Mouse (Mus musculus): ENCODE measurements around the gene Stard3nl.
"Not testable (repeated sequence)": the region's sequence is repeated elsewhere in the genome, so short reads cannot be mapped to it uniquely, and the experiment has no call there.

Gene Stard3nl

DNA sequence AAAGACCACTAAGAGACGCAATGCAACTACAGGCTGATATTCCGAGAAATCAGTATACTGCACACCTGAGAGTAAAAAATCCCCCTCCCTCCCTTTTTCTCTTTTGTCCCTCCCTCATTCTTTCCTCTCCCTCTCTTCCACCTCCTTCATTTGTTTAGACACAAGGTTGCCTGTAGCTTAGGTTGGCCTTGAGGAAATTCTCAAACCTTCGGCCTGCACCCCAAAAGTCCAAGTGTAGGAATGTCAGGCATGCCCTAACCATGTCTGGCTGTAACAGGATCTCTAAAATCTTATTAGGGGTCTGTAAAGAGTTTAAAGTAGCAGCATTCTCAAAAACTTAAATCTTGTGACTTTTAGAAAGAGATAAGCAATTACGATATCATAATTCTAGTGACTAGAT is 10.4 kb downstream of the Stard3nl start:
- no peak for DNase-seq (ENCODE audit: low spot score in 2 of 2)

DNA sequence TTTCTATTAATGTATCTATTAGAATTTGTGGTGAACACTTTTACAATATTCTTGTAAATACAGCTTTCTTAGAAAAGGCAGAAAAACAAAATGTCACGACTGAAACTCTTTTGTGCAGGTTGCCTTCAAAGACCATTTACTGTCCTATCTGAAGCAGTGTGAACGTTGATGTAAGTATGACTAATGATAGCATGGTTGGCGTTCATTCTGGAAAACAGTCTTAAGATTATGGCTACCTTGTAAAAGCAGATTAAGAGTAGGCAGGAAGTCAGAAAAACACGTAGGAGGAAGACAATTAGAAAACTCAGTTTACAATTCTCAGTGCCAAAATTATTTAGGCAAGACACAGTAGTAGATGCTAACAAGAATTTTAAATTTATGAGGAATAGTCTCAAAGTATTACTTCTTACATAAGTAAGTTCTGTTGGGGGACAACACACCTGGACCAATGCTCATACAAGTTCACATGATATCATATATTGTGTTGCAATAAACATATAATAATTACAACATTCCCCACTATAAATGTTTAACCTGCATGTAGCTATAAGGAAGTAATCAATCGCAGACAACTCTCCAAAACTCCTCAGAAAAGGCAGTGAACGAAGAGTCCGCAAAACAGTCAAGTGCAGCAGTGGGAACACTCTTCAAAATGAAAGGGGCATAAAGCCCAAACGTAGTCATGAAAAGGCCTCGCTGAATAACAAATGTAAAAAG is 14.3 kb downstream of the Stard3nl start:
- no peak for DNase-seq (ENCODE audit: low spot score in 2 of 2)

DNA sequence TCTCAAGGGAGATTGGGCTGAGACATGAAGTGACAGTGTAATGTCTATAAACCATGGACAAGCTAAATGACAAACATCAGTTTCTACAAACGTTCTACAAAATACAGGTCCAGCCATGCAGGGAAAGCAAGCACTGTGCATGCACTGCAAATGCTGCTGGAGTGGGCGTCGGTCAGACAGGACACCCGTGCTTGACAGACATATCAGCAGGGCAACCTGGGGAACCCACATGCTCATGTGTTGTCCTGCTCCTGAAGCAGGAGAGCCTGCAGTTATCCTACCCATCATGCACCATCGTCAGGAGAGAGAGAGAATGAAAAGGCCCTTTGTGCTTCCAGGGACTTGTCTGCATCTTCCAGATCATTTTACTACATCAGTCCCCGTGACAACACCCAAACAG is 16.3 kb downstream of the Stard3nl start:
- no peak for DNase-seq (ENCODE audit: low spot score in 2 of 2)

DNA sequence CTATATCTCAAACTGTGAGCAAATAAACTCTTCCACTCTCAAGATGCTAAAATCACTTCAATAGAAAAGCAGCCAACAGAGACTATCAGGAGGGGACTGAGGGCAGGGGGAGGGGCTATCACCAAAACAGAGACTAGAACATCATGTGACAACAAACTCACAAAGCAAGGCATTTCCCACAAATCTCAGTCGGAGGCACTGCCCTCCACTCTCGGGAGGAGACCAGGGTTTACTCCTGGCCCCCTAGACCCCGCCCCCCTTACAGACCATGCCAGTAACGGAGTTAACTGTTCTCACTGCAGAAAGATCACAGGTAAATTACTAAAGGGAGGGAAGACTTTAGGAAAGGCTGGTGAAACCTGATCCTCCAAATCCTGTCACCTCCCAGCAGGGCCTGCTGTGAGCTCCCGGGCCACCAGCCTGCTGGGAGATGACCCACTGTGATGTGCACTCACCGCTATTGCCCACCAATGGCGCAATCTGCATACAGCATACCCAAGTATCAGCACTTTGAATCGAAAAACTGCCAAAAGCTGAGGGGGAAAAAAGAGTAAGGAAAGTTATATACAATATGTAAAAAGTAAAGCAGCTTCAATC is 23.4 kb downstream of the Stard3nl start:
- DNase-seq (ENCODE audit: low spot score in 2 of 2): no peak

DNA sequence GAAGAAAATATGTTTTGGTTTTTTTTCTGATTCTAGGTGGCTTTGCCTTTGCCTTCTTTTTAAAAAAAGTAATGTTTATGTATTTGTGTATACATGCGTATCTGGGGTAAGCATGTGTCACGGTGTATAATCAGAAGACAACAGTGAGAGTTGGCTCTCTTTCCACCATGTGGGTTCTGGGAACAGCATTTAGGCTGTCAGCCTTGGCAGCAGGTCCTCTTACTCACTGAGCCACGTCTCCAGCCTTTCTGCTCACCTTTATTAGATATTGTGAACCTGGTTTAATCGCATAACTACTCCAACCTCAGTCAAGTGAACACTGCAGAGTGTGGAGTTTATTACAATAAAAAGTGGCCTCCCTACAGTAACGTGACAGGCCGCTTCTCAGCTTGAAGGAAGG is 26.8 kb downstream of the Stard3nl start:
- no peak for DNase-seq (ENCODE audit: low spot score in 2 of 2)

DNA sequence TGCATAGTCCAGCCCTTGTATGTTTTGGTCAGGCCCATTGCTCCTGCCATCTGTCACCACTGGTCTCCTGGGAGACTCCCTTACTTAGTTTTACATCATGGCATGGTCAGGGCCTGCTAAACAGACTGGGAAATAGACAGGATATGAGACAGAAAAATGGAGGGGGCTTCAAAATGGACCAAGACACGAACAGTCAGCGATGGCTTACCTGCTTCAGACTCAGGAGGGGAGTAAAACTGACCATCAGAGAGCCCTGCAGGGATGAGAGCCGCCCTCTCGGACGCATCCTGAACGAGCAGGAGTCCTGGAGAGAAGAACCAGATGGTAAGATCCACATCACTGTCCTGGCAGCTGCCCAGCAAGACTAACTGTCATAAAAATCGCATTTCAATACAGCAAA is 28.1 kb downstream of the Stard3nl start:
- no peak for DNase-seq (ENCODE audit: low spot score in 2 of 2)

DNA sequence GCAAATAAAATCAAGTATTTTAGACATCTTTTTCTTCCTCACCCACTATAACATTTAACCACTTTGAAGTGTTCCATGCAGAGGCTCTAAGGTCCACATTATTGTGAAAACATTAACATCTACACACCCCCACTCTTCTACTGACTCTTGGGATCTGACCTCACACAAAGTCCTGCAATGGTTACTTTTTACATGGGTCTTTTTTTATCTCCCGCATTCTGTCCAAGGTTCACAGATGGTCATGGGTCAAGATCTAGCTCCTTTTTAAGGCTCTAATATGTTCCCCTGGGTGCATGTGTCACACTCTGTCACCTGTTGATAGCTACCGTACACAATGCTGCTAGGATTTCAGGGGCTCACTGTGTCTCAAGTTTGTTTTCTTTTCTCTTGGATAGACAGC is 28.7 kb downstream of the Stard3nl start:
- DNase-seq (ENCODE audit: low spot score in 2 of 2): no peak

DNA sequence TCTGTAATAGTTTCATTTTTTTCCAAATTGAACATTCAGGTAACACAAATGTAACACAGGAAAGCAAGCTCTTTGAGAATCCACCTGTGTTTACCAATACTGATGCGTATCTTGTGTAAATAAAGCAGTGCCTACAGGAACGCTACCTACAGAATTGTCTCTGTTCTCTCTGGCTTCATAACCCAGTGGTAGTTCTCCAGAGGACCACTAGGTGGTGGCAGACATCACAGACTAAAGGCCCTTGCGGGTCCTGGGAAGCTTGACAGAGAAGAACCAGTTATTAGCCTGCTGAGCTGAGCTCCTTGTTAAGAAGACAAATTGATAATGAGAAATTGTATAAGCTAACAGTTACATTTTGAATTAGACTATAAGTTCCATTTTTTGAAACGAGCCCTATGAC is 30.0 kb downstream of the Stard3nl start:
- no peak for DNase-seq (ENCODE audit: low spot score in 2 of 2)

DNA sequence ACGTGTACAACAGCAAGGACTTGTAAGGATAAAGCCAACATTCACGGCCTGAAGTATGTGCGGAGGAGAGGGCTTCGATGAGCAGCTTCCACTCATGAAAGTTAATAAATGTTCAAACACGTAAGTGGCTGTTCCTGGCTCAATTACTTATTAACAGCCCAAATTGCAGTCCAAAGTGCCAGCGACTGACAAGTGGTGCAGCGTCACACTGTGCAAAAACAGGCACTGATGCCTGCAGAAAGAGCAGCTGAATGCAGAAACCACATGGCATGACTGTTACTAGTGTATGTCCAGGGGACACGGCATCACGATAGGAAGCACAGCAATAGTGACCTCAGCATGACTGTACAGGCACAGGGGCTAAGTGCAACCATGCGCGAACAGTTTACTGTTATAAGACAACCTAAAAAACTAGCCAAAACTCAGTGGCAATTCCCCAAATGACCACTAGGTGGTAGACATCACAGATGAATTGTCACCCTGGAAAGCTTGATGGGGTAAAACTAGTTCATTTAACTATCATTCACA is 31.3 kb downstream of the Stard3nl start:
- no peak for DNase-seq (ENCODE audit: low spot score in 2 of 2)

DNA sequence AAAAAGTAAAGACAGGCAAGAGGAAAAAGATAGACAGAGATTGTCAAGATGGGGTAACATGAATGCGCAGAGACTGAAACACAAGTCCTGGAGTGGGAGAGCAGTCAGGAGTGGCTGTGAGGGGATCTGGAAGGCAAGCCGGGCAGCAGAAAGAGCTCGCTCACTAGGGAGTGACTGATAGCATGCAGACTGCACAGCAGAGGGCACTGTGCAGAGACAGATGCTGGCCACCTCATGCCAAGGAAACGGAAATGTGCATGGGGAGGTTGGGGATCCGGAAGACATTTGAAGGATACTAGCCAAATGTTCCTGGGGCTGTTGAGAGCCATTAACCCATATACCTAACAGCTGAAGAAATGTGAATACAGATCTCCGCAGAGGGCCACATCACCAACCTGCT is 33.2 kb downstream of the Stard3nl start:
- no peak for DNase-seq (ENCODE audit: low spot score in 2 of 2)

DNA sequence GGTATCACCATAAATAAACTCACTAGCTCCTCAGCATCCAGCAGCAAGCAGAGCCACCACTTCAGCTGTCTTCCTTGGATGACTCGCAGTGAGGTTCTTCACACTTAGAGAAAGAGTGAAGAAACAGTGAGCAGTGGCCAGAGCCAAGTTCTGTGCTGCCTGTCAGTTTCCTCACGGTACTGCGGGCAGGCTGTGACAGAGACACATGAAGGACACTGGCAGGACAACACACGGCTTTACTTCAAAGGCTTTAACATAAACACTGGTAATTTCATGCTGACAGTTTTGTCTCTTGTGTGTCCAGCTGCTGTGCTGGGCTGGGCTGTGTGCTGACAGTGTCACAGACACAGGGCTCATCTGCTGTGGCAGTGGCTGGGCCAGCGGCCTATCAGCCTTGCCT is 37.6 kb downstream of the Stard3nl start:
- DNase-seq (ENCODE audit: low spot score in 2 of 2): no peak

DNA sequence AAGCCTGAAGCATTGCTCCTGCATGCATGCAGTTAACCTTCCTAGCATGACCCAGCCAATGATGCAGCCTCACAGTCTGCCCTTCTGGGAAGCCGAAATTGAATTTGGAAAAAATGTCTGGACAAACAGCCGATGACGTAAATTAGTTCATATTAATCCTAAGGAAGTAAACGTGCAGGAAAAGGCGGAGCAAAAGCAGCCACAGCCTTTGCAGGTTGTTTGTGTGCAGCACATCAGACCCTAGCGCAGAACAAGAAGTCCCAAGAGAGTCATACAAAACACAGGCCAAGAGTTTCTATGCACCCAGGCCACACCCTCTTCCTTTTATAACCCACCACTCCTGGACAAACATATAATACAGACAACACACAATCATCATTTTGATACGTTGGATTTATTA is 38.3 kb downstream of the Stard3nl start:
- no peak for DNase-seq (ENCODE audit: low spot score in 2 of 2)

DNA sequence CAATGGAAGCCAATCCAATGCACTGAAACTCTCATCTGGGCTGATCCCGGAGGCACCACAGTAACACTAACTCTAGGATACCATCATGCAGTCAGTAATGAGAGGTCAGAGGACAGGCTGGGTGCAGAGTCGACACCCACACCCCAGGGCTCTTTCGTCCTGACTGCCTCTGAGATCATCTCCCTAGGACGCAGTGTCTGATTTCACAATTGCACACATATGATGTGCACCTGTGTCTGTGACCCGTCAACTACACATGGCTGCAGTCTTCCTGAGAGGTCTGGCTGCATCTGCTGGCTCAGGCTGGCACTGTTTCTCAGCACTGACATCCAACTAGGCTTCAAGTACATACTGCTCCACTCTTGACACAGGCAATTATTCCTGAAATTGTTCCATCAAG is 38.9 kb downstream of the Stard3nl start:
- DNase-seq (ENCODE audit: low spot score in 2 of 2): no peak

DNA sequence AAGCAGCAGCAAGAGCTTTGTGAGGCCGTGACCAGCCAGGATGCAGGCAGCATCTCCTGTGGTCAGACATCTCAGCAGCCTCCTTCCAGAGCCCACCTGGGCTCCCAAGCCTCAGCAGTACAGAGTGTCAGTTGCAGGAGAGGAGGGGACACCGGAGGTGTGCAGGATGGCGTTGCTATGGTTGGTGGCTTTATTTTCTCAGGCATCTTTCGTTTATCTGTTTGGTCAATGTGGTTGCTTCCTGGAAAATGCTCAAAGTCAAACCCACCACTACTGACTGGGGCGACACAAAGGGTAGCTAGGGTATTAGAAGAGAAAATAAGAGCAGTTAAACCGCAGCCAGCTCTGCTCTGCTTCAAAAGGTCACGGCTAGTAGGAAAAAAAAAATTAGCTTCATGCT is 39.5 kb downstream of the Stard3nl start:
- DNase-seq (ENCODE audit: low spot score in 2 of 2): no peak

DNA sequence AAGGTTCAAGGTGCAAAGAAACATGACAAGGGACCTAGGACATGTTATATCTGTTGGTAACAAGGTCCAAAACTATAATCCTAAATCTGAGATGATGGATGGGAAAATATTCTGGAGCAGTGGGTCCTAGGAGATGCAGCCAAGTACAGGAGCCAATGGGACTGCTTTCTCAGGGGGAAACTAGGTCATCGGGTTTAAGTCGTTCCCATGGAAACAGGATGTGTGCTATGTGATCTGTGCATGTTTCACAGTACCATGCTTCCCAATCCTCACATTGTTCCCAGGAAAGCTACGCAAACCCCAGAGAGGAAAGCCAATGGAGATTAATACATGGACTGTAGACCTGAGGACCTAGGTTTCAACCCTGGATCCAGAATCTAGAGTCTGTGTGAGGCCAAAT is 42.8 kb downstream of the Stard3nl start:
- no peak for DNase-seq (ENCODE audit: low spot score in 2 of 2)

DNA sequence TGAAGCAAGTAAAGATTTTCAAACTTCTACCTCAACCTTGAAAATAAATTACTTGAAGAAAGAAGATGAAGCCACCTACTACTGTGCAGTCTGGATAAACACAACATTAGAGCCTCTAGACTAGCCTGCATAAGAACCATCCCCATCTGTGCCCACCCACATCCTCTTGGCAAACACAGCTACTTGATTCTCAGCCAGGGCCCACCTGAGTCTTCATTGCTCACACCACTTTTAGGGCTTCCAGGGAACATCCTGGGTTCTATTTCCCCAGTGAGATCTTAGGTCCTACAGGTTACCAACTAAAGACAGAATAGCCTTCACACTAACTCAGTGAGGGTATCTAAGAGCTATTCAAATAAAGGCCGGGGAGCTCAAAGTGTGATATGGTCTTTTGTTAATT is 55.2 kb downstream of the Stard3nl start:
- DNase-seq (ENCODE audit: low spot score in 2 of 2): not testable (repeated sequence)

DNA sequence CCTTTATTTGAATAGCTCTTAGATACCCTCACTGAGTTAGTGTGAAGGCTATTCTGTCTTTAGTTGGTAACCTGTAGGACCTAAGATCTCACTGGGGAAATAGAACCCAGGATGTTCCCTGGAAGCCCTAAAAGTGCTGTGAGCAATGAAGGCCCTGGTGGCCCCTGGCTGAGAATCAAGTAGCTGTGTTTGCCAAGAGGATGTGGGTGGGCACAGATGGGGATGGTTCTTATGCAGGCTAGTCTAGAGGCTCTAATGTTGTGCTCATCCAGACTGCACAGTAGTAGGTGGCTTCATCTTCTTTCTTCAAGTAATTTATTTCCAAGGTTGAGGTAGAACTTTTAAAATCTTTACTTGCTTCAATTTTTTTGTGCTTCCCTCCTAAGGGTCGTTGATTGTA is 59.3 kb downstream of the Stard3nl start:
- DNase-seq (ENCODE audit: low spot score in 2 of 2): not testable (repeated sequence)
